Mouse (Mus musculus) adrenal gland, postnatal 10 days (tissue): ENCODE results near the gene Erc1. TPM values are rescaled to one million over a fixed set of nuclear protein-coding genes. Genes with fewer than 3 reads are reported as not detected.
"Not testable (repeated sequence)": the region's sequence is repeated elsewhere in the genome, so short reads cannot be mapped to it uniquely, and the experiment has no call there.

Experiments used
- DNase-seq: peaks from one replicate; pipeline ENCODE4 v3.0.0; 2021; ENCODE audit warnings: mixed read lengths
- total RNA-seq, 2 experiments: library from RNA; stranded (reverse); gene quantifications; 2 replicates each; pipeline ENCODE4 v1.2.3; 2021

The Erc1 gene
- total RNA-seq, 2 experiments from 2014 or later: 19.3 to 24.1 TPM

GRCm38 (mm10) chr6:119709552-119709951 lies 138.4 kb downstream of the Erc1 start:
- peak; percentile 30 for DNase-seq

GRCm38 (mm10) chr6:119707911-119708310 lies 140.1 kb downstream of the Erc1 start:
- DNase-seq: no peak

- DNase-seq: no peak
These were observed 143.1 kb downstream of the Erc1 start for GRCm38 (mm10) chr6:119704899-119705298.

- DNase-seq: no peak
These were observed 155.2 kb downstream of the Erc1 start for GRCm38 (mm10) chr6:119692754-119693153.

GRCm38 (mm10) chr6:119686470-119686869 lies 161.5 kb downstream of the Erc1 start:
- DNase-seq: no peak

GRCm38 (mm10) chr6:119680746-119681145 lies 167.2 kb downstream of the Erc1 start:
- no peak for DNase-seq

DNA sequence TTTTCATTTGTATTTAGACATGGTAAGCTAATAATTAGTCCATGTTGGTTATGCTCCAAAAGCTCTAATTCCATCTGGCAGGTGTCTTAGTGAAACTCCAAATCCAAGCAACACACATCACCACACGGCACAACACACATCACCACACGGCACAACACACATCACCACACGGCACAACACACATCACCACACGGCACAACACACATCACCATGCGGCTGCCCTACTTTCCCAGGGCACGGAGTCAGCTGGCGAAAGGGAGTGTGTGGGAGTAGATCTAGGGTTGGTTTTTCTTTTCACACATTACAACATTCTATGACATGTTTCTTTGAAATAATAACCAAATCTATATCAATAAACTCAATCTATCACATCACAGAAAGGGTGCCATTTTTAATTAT lies 173.2 kb downstream of the Erc1 start:
- DNase-seq: no peak

GRCm38 (mm10) chr6:119674201-119674810 lies 173.7 kb downstream of the Erc1 start:
- no peak for DNase-seq

- DNase-seq: no peak
These were observed 178.2 kb downstream of the Erc1 start for GRCm38 (mm10) chr6:119669746-119670145.

- no peak for DNase-seq
These were observed 185.0 kb downstream of the Erc1 start for GRCm38 (mm10) chr6:119662936-119663335.

- no peak for DNase-seq
These were observed 186.9 kb downstream of the Erc1 start for GRCm38 (mm10) chr6:119661081-119661493.

DNA sequence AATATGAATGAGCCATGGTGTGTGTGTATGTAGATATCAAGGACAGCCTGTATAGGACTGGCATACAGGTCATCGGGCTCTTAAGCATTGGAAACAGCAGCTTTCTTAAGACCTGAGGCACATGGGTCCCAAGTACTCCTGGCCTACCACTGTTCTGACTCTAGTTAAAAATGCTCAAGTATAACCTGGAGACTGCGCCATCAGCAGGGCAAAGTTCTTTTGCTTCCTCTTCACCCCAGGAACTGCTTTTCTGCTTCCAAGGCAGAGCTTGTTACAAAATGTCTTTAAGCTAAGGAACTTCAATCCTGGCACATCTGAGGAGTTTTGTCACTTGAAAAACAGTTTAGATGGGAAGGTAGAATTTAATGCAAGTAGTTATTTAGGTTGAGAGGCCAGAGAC lies 189.5 kb downstream of the Erc1 start:
- DNase-seq: no peak

DNA sequence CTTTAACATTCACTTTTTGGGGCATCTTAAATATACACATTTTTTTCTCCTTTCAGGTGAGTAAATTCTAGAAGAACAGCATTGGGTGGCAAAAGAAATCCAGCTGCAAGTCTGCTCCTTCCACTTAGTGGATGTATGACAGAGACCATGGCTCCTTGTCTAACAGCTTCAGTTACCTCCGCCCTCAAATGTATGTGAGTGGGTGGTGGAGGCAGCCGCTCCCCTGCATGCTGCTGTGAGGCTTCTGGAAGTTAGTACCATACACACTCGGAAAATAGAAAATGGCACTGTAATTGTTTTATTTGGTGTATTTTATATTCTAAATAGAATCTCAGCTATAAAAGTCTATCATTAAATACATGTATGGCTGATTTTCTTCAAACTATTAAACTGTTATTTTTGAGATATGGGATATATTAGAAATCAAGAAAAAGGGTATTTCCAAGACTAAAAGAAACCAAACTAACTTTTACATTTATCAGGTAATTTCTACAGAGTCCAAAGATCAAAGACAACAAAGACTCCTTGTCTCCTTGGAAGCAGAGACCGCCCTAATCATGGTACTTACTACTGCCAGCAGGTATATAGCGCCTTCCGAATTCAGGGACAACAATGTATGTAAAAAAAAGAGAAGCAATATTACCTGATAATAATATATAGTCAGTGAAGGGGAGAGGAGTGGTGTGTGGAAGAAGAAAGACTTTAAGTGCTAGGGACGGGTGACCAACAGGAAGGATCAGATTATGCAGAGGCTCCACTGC lies 190.4 kb downstream of the Erc1 start:
- DNase-seq: no peak

- DNase-seq: not testable (repeated sequence)
These were observed 193.2 kb downstream of the Erc1 start for GRCm38 (mm10) chr6:119654777-119655176.

DNA sequence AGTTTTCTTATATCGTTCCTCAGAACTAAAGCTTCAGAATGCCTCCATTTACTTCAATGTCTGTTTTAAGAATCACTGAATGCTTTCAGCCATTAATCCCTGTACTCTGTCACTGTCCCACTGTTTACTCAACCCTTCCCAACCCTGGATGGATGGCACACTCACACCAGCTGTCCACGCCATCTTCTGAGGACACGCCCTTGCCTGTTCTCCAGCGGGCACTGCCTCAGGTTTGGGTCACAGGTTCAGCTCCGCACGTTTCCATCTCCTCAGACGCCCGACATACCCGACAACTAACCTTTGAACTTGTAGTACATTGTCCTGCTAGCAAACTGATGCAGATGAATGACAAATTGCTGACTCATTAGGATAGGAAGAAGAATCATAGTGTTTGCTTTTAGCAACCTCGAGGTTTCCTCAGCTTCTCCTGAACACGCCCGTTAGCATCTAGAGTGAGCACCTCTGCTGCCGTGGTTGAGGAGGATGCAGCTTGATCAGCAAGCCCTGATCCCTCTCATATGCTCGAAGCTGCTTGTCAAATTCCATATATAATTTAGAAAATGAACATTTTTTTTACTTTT lies 204.0 kb downstream of the Erc1 start:
- no peak for DNase-seq

DNA sequence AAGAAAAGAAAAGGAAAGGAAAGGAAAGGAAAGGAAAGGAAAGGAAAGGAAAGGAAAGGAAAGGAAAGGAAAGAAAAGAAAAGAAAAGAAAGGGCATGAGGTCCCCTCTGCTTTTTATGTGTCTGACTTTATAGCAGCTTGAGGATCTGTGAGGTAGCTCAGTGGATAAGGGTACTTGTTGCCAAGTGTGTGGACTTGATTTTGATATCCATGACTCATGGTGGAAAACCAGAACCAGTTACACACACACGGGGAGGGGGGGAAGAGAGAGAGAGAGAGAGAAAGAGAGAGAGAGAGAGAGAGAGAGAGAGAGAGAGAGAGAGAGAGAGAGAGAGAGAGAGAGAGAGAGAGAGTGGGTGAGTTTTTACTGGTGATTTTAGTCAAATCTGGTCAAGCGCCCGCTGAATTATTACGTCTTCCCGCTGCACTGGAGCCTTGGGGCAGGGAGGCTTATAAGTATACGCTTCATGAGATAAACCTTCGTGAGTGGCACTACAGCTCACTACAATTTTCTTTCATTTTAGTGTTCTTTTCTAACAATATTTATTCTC lies 204.7 kb downstream of the Erc1 start:
- no peak for DNase-seq

- DNase-seq: no peak
These were observed 205.2 kb downstream of the Erc1 start for GRCm38 (mm10) chr6:119642718-119643117.

DNA sequence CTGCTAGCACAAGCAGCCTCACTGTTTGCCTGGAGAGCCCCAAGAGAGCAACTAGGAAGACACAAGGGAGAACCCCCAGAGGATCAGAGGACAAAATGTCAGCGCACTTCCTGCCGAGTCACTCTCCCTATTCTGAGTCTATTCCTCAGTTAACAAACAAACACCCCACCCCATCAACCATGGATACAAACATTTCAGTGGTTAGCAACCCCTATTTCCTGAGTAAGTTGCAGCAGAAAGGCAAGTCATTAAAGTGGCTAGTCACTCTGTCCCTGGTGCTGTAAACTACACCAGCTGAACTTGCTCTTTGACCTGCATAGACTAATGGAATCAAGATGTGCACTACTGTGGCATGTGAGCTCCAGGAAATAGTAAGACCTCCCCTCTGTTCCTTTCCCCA lies 212.3 kb downstream of the Erc1 start:
- DNase-seq: no peak

GRCm38 (mm10) chr6:119630622-119631021 lies 217.3 kb downstream of the Erc1 start:
- DNase-seq: no peak

GRCm38 (mm10) chr6:119601379-119601778 lies 246.6 kb downstream of the Erc1 start:
- no peak for DNase-seq

DNA sequence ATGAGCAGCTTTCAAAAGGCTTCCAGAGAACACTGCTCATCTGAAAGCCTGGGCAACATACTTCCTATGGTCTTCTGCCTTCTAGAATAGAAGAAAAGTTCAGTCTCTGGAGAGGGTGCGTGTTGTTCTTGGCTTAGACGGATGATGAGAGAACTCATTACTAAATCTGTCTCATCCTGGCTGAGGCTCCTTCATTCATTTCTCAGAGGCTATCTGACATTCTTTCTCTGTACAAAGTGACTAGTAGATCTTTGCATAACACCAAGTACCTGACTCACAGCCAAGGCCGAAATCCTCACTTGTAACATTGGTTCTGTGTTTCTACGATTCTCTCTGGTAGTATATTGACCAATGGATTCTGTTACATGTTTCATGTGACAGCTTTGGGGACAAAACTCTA lies 252.5 kb downstream of the Erc1 start:
- peak; percentile 9 for DNase-seq

- no peak for DNase-seq
These were observed 257.1 kb downstream of the Erc1 start for GRCm38 (mm10) chr6:119590872-119591271.

DNA sequence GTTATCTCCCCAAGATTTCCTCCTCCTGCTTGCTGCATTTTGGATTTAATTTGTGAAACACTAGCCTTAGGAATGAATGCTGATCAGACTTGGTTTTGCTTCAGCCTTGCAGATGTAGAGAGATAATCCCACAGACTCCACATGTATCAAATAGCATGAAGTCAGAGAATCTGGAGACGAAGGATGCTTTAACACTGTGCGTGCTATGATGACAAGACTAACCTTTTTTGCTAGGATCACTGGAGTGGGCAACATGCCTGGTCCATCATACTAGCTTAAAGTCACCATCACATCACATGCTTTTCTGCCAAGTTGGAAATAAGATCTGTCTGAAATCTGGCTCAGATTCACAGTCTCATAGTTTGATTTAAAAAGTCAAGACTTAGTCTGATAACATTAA lies 260.1 kb downstream of the Erc1 start:
- no peak for DNase-seq
